Comparison of ENCODE assay signal across 35 mouse cellular contexts in genomic region chr3:81820304-81820703, GRCm38 (mm10).
"Had no signal": no experiment of that assay in that cellular context is flagged by ENCODE, and none has a peak within 500 bp of the region (broad histone marks: within the 10 kb centered on the region; RNA-seq: fewer than 3 reads in every experiment).

No protein-coding gene starts in this region.

- H3K4me2 ChIP-seq: heart, embryonic 11.5 days; heart, embryonic 12.5 days; heart, embryonic 13.5 days; heart, embryonic 15.5 days; hindbrain, embryonic 12.5 days; hindbrain, embryonic 13.5 days; hindbrain, embryonic 14.5 days; hindbrain, embryonic 15.5 days; intestine, embryonic 15.5 days; kidney, embryonic 15.5 days had no signal

- H3K36me3 ChIP-seq: heart, embryonic 10.5 days; heart, embryonic 12.5 days; heart, embryonic 13.5 days; heart, embryonic 15.5 days; hindbrain, embryonic 10.5 days; hindbrain, embryonic 12.5 days; hindbrain, embryonic 13.5 days; hindbrain, embryonic 15.5 days; intestine, embryonic 15.5 days; kidney, embryonic 15.5 days had no signal

- H3K4me3 ChIP-seq: heart, embryonic 10.5 days; heart, embryonic 12.5 days; heart, embryonic 13.5 days; heart, embryonic 15.5 days; hindbrain, embryonic 10.5 days; hindbrain, embryonic 12.5 days; hindbrain, embryonic 13.5 days; hindbrain, embryonic 15.5 days; intestine, embryonic 15.5 days; kidney, embryonic 15.5 days; layer of hippocampus, adult 2 months had no signal

- H3K27ac ChIP-seq: heart, embryonic 10.5 days; heart, embryonic 13.5 days; heart, embryonic 15.5 days; hindbrain, embryonic 10.5 days; hindbrain, embryonic 12.5 days; hindbrain, embryonic 13.5 days; hindbrain, embryonic 14.5 days; hindbrain, embryonic 15.5 days; hindbrain, postnatal 0 days; intestine, embryonic 15.5 days; kidney, embryonic 15.5 days; kidney, postnatal 0 days; layer of hippocampus, adult 2 months had no signal

- H3K9me3 ChIP-seq: heart, embryonic 10.5 days; heart, embryonic 12.5 days; heart, embryonic 13.5 days; heart, embryonic 15.5 days; hindbrain, embryonic 10.5 days; hindbrain, embryonic 12.5 days; hindbrain, embryonic 13.5 days; hindbrain, embryonic 15.5 days; intestine, embryonic 15.5 days; kidney, embryonic 15.5 days had no signal

- H3K27me3 ChIP-seq: heart, embryonic 12.5 days; heart, embryonic 13.5 days; heart, embryonic 15.5 days; hindbrain, embryonic 12.5 days; hindbrain, embryonic 13.5 days; hindbrain, embryonic 15.5 days; intestine, embryonic 15.5 days; kidney, embryonic 15.5 days had no signal

- DNase-seq: heart, postnatal 10 days; heart, postnatal 14 days; heart, postnatal 36 days; heart, postnatal 4 days; kidney, adult 11 months; kidney, adult 18-20 months; kidney, adult 2 months; kidney, adult 8-10 months; kidney, adult 9 months; kidney, postnatal 10 days; kidney, postnatal 14 days; kidney, postnatal 25 days; kidney, postnatal 36 days; kidney, postnatal 4 days; layer of hippocampus, adult 9-11 months; layer of hippocampus, postnatal 36 days had no signal

- H3K9ac ChIP-seq: heart, embryonic 12.5 days; heart, embryonic 13.5 days; heart, embryonic 15.5 days; hindbrain, embryonic 12.5 days; hindbrain, embryonic 13.5 days; hindbrain, embryonic 14.5 days; hindbrain, embryonic 15.5 days; intestine, embryonic 15.5 days; kidney, embryonic 15.5 days had no signal

- H3K4me1 ChIP-seq: heart, embryonic 10.5 days; heart, embryonic 12.5 days; heart, embryonic 13.5 days; heart, embryonic 15.5 days; hindbrain, embryonic 10.5 days; hindbrain, embryonic 12.5 days; hindbrain, embryonic 13.5 days; hindbrain, embryonic 15.5 days; intestine, embryonic 15.5 days; kidney, embryonic 15.5 days had no signal

- ATAC-seq: hindbrain, embryonic 16.5 days; hindbrain, postnatal 0 days; inflammation-experienced regulatory T-cells, adult 6 months; intestine, embryonic 15.5 days; intestine, embryonic 16.5 days; intestine, postnatal 0 days had no signal
